ENCODE assay signal across 21 mouse cellular contexts in genomic region chr15:62183803-62184202, GRCm38 (mm10).
A peak's percentile ranks its signal among the peaks of the same experiment; 100 is the strongest.
DNase-seq lines count a peak whose midpoint lies in the region; ATAC-seq lines count a peak whose summit lies in the region.
"Had no signal": no experiment of that assay in that cellular context is flagged by ENCODE, and none has a peak within 500 bp of the region (broad histone marks: within the 10 kb centered on the region; RNA-seq: fewer than 3 reads in every experiment).

No protein-coding gene starts in this region.

- no peak overlapping the region for H3K4me2 ChIP-seq in midbrain, embryonic 11.5 days
- H3K4me2 ChIP-seq: embryonic facial prominence, embryonic 13.5 days; embryonic facial prominence, embryonic 15.5 days; forebrain, embryonic 12.5 days had no signal

- no peaks in the 10 kb centered on the region for H3K4me1 ChIP-seq in midbrain, embryonic 11.5 days (ENCODE audit: control insufficient read depth, insufficient read depth, low read length)
- no peaks in the 10 kb centered on the region for H3K4me1 ChIP-seq in midbrain, embryonic 10.5 days
- H3K4me1 ChIP-seq: embryonic facial prominence, embryonic 13.5 days; embryonic facial prominence, embryonic 15.5 days; forebrain, embryonic 10.5 days; forebrain, embryonic 12.5 days had no signal

- no peak overlapping the region for H3K9ac ChIP-seq in midbrain, embryonic 11.5 days (ENCODE audit: low read length)
- H3K9ac ChIP-seq: embryonic facial prominence, embryonic 13.5 days; embryonic facial prominence, embryonic 15.5 days; forebrain, embryonic 12.5 days had no signal

- 96% methylated on average over 4 of the region's 4 CpGs for WGBS in midbrain, embryonic 11.5 days
- WGBS in midbrain, embryonic 10.5 days, result 97% methylated on average over 4 of the region's 4 CpGs

- DNase-seq in adrenal gland, adult 2 months, result peak; percentile 56
- no peak for DNase-seq in adrenal gland, postnatal 4 days (ENCODE audit: low spot score in 2 of 2)
- DNase-seq in midbrain, embryonic 11.5 days (ENCODE audit: low spot score, missing footprints), result peak; percentile 44
- no peak for DNase-seq in midbrain, embryonic 10.5 days (ENCODE audit: low spot score)
- DNase-seq in embryo, embryonic 9.5 days (ENCODE audit: extremely low spot score), result no peak
- DNase-seq: adrenal gland, adult 8-10 months; cerebellum, adult 11-12 months; cerebellum, adult 2 months; cerebellum, adult 9-10 months; cerebellum, postnatal 10 days; cerebellum, postnatal 25 days had no signal

- no peak for ATAC-seq in midbrain, embryonic 11.5 days (ENCODE audit: low FRiP score)
- ATAC-seq: activated CD4-positive, CD25-positive, alpha-beta regulatory T cell, adult 4 months; forebrain, embryonic 14.5 days; forebrain, embryonic 16.5 days; Patski had no signal

- H3K27me3 ChIP-seq in midbrain, embryonic 11.5 days (ENCODE audit: control insufficient read depth, insufficient read depth, low read length), result no peaks in the 10 kb centered on the region
- H3K27me3 ChIP-seq in midbrain, embryonic 10.5 days (ENCODE audit: low read depth, poor library complexity, severe bottlenecking), result no peaks in the 10 kb centered on the region
- H3K27me3 ChIP-seq: embryonic facial prominence, embryonic 13.5 days; embryonic facial prominence, embryonic 15.5 days; forebrain, embryonic 12.5 days; Patski had no signal

- no peak overlapping the region for H3K27ac ChIP-seq in midbrain, embryonic 11.5 days (ENCODE audit: low read depth, low read length)
- H3K27ac ChIP-seq in midbrain, embryonic 10.5 days (replicated peaks), result no peak overlapping the region
- H3K27ac ChIP-seq: embryonic facial prominence, embryonic 13.5 days; embryonic facial prominence, embryonic 15.5 days; forebrain, embryonic 10.5 days; forebrain, embryonic 12.5 days had no signal

- no peaks in the 10 kb centered on the region for H3K9me3 ChIP-seq in midbrain, embryonic 11.5 days (ENCODE audit: control insufficient read depth, low read length)
- no peaks in the 10 kb centered on the region for H3K9me3 ChIP-seq in midbrain, embryonic 10.5 days (replicated peaks)
- H3K9me3 ChIP-seq: embryonic facial prominence, embryonic 13.5 days; embryonic facial prominence, embryonic 15.5 days; forebrain, embryonic 10.5 days; forebrain, embryonic 12.5 days; G1E had no signal

- H3K36me3 ChIP-seq in midbrain, embryonic 11.5 days (ENCODE audit: control insufficient read depth, insufficient read depth, low read length), result no peaks in the 10 kb centered on the region
- no peaks in the 10 kb centered on the region for H3K36me3 ChIP-seq in midbrain, embryonic 10.5 days
- H3K36me3 ChIP-seq: embryonic facial prominence, embryonic 13.5 days; embryonic facial prominence, embryonic 15.5 days; forebrain, embryonic 10.5 days; forebrain, embryonic 12.5 days; G1E had no signal

- no peak overlapping the region for H3K4me3 ChIP-seq in midbrain, embryonic 11.5 days (ENCODE audit: low read depth, low read length)
- no peak overlapping the region for H3K4me3 ChIP-seq in midbrain, embryonic 10.5 days
- H3K4me3 ChIP-seq: embryonic facial prominence, embryonic 13.5 days; embryonic facial prominence, embryonic 15.5 days; erythroblast, embryonic 14.5 days; forebrain, embryonic 10.5 days; forebrain, embryonic 12.5 days had no signal

Comparison
In these comparisons a context has a peak if more than half of its experiments do, and no peak if none do; other contexts are left out.
1. DNase-seq: peak in adrenal gland, adult 2 months (single experiment) and midbrain, embryonic 11.5 days (single experiment); none in adrenal gland, postnatal 4 days (0 of 2), midbrain, embryonic 10.5 days (single experiment) and embryo, embryonic 9.5 days (single experiment).